Mouse (Mus musculus) liver, embryonic 11.5 days (tissue): ENCODE data around the gene Tanc2. TPM values are rescaled to one million over a fixed set of nuclear protein-coding genes. Genes with fewer than 3 reads are reported as not detected.

Source experiments
- ATAC-seq: fragments of 200-750 bp; cut with Nextera tagmentation; replicated peaks from 2 replicates; pipeline ENCODE4 v1.8.0; 2017; ENCODE audit warnings: moderate number of reproducible peaks, mild to moderate bottlenecking, moderate TSS enrichment, moderate library complexity; ENCODE audit not compliant: low FRiP score
- DNase-seq: peaks from one replicate; pipeline ENCODE4 v3.0.0-alpha.2; 2017; ENCODE audit warnings: low spot score
- H3K27ac ChIP-seq: fragments of 300-500 bp; sonication (generic); 2 replicates; pipeline ENCODE4 v1.5.1; 2014; ENCODE audit warnings: mild to moderate bottlenecking, low read depth, low read length, control low read depth
- H3K27me3 ChIP-seq: fragments of 300-500 bp; sonication (generic); replicated peaks from 2 replicates; pipeline ENCODE4 v1.6.1; 2014; ENCODE audit warnings: low read length, mixed read lengths; ENCODE audit not compliant: control insufficient read depth, insufficient read depth
- H3K36me3 ChIP-seq: fragments of 300-500 bp; sonication (generic); 2 replicates; pipeline ENCODE4 v1.6.1; 2014; ENCODE audit warnings: mild to moderate bottlenecking, low read length, moderate library complexity, mixed read lengths; ENCODE audit not compliant: control insufficient read depth, insufficient read depth
- H3K4me1 ChIP-seq: fragments of 300-500 bp; sonication (generic); replicated peaks from 2 replicates; pipeline ENCODE4 v1.6.1; 2014; ENCODE audit warnings: low read length, mixed read lengths; ENCODE audit not compliant: control insufficient read depth, insufficient read depth
- H3K4me2 ChIP-seq: fragments of 300-500 bp; sonication (generic); 2 replicates; pipeline ENCODE4 v1.6.1; 2014; ENCODE audit warnings: mild to moderate bottlenecking, control low read depth, moderate library complexity
- H3K4me3 ChIP-seq: fragments of 300-500 bp; sonication (generic); 2 replicates; pipeline ENCODE4 v1.5.1; 2014; ENCODE audit warnings: low read depth, low read length, control low read depth
- H3K9ac ChIP-seq: fragments of 300-500 bp; sonication (generic); 2 replicates; pipeline ENCODE4 v1.6.1; 2014; ENCODE audit warnings: low read depth, low read length, control low read depth
- H3K9me3 ChIP-seq: fragments of 300-500 bp; sonication (generic); 2 replicates; pipeline ENCODE4 v1.6.1; 2016; ENCODE audit warnings: low read length, inconsistent platforms, mixed read lengths; ENCODE audit not compliant: control insufficient read depth
- WGBS: fragments of 180-500 bp; shearing (Covaris S2); extraction: QIAGEN DNeasy Blood & Tissue Kit; methylation state at CpG from one replicate; pipeline ENCODE4 v1.1.7; 2014; 5-methylcytosine and 5-hydroxymethylcytosine counted together
- polyA plus RNA-seq: library from polyadenylated mRNA; unstranded; fragments of >200 nt; fragmentation: Nextera tagmentation; extraction: Ambion mirVana; gene quantifications from 2 replicates; pipeline ENCODE4 v1.2.1, GENCODE M21; 2014

The Tanc2 gene
- polyA plus RNA-seq, 1 experiment from 2014 or later, result 6.9 TPM

DNA sequence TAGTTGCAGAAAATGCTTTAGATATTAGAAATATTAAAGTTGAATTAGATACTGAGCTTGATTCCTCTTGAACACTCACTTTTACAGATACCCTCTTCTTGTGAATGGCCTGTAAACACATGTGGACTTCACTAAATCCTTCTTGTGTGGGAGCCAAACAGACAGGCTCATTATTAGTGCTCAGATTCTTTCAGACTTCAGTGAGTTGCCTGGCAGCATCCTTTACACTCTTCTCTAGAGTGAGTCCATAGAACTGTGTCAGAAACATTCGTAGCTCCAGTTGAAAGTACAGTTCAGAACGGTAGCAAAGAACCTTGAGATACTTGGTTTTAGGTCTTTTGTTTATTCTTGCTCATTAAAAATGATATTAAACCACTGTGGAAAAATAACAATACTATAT is 169.6 kb downstream of the Tanc2 start:
- Histone ChIP-seq H3K4me1 (no peaks in the 10 kb centered on the region), H3K36me3 (no peaks in the 10 kb centered on the region), H3K4me3 (no peak overlapping the region), H3K27me3 (no peaks in the 10 kb centered on the region), H3K9me3 (no peaks in the 10 kb centered on the region), H3K4me2 (no peak overlapping the region), H3K9ac (no peak overlapping the region), H3K27ac (no peak overlapping the region)
- ATAC-seq (no peak), DNase-seq (no peak)
- WGBS, result 80% methylated on average over 2 of the region's 2 CpGs

DNA sequence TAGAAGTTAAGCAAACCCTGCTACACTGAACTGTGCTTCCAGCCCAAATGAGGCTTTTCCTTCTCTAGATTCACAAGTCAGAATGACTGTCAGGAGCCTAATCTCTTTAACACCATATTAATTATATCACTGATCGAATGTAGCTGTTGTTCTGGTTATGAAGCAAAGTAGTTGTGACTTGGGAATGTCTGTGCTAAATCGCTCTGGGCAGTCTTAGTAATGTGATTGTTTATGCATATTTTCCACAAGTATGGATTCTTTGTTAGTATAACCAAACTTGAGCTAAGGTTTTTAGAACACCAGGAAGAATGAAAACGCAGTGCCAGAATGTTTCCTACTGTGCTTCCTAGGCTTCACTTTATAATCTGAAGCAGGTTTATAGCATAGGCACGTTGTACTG is 170.6 kb downstream of the Tanc2 start:
- no peaks in the 10 kb centered on the region for H3K36me3 ChIP-seq
- WGBS, result 72% methylated on average over 4 of the region's 4 CpGs

DNA sequence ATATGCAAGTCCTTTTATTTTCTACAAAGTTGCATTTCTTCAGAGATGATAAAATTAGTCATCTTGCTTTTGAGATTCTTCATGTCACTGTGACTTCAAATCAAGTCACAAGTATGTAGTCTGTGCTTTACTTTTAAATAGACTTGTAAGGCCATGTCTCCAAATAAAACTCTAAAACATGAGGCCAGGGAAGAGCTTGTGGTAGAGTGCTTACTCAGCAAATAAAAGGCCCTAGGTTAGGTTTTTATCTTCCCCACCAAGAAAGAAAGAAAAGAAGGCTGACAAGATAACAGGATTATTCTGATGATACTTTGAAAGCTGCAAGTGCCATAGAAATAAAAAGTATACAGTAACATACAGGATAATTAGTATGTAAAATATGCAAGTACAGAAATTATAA is 188.0 kb downstream of the Tanc2 start:
- Histone ChIP-seq H3K27ac (no peak overlapping the region), H3K27me3 (no peaks in the 10 kb centered on the region), H3K36me3 (no peaks in the 10 kb centered on the region), H3K9ac (no peak overlapping the region), H3K4me3 (no peak overlapping the region), H3K9me3 (no peaks in the 10 kb centered on the region), H3K4me1 (no peaks in the 10 kb centered on the region), H3K4me2 (no peak overlapping the region)
- ATAC-seq (no peak), DNase-seq (no peak)

More for the DNA sequence above, 170.6 kb downstream of the Tanc2 start:
- H3K27me3 ChIP-seq, result no peaks in the 10 kb centered on the region
- no peak overlapping the region for H3K9ac ChIP-seq
- H3K4me2 ChIP-seq, result no peak overlapping the region
- no peaks in the 10 kb centered on the region for H3K9me3 ChIP-seq
- no peaks in the 10 kb centered on the region for H3K4me1 ChIP-seq
- no peak for ATAC-seq
- DNase-seq, result no peak
- no peak overlapping the region for H3K27ac ChIP-seq
- H3K4me3 ChIP-seq, result no peak overlapping the region

DNA sequence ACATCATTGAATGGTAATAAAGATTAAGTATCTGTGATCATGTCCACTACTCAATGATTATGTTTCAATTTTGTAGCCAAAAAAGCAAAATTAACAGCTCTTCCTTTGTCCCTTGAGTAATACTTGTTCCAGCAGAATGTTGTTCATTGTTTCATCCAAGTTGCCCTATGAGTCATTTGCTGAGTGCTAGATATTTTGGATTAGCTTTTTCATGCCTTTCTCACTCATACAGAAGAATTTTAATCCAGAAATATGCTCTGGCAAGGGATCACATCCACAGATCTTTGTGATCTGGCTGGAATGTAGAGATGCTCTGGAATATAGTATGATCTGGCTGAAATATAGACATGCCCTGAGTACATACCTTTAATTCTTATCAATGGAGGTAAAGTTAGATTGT is 202.7 kb downstream of the Tanc2 start:
- no peak overlapping the region for H3K4me2 ChIP-seq
- no peaks in the 10 kb centered on the region for H3K4me1 ChIP-seq
- no peaks in the 10 kb centered on the region for H3K9me3 ChIP-seq
- DNase-seq (no peak), ATAC-seq (no peak)
- no peak overlapping the region for H3K4me3 ChIP-seq
- no peak overlapping the region for H3K9ac ChIP-seq
- no peak overlapping the region for H3K27ac ChIP-seq
- no peaks in the 10 kb centered on the region for H3K27me3 ChIP-seq
- no peaks in the 10 kb centered on the region for H3K36me3 ChIP-seq

DNA sequence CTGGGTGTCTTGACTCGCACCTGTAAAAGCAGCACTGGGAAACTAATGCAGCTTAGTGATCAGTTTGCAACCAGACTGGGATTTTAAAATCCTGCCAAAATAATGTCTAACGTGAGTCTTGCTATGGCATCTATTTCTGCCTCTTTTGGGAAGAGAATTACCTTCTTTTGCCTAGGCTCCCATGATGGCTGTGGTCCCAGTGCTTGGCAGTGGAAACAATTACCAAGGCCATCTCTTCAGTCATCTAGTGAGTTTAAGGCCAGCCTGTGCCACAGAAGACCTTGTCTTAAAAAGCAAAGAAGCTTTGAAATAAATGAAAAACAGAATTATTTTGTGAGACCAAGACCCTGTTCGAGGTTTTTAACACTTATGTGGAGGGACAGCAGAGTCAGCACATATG is 213.9 kb downstream of the Tanc2 start:
- no peak overlapping the region for H3K4me2 ChIP-seq
- WGBS, result 82% methylated on average over 3 of the region's 3 CpGs
- ATAC-seq, result no peak
- no peak overlapping the region for H3K4me3 ChIP-seq
- no peaks in the 10 kb centered on the region for H3K4me1 ChIP-seq
- H3K27me3 ChIP-seq, result no peaks in the 10 kb centered on the region
- no peaks in the 10 kb centered on the region for H3K36me3 ChIP-seq
- DNase-seq, result no peak
- H3K27ac ChIP-seq, result no peak overlapping the region
- H3K9ac ChIP-seq, result no peak overlapping the region
- H3K9me3 ChIP-seq, result no peaks in the 10 kb centered on the region

DNA sequence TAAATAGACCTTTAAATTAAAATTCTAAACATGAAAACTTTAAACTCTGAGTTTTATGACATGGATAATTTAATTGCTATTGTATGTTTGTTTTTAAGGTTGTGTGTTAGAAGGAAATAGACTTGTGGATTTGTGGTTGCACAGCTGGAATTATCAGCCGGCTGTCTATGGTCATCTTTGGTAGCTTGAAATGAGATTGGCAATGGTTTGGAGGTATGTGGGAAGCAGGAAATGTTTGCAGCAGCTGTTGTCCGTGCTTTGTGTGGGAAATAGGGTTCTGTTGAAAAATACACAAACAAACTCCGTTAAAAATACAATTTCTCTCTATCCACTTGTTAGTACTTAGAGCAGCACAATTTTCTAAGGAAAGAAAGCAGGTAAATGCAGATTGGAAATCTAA is 215.0 kb downstream of the Tanc2 start:
- H3K36me3 ChIP-seq, result no peaks in the 10 kb centered on the region
- WGBS, result 48% methylated on average over 3 of the region's 3 CpGs
- no peak overlapping the region for H3K4me3 ChIP-seq
- ATAC-seq, result no peak
- no peaks in the 10 kb centered on the region for H3K27me3 ChIP-seq
- no peak overlapping the region for H3K4me2 ChIP-seq
- no peak overlapping the region for H3K27ac ChIP-seq
- no peaks in the 10 kb centered on the region for H3K4me1 ChIP-seq
- H3K9me3 ChIP-seq, result no peaks in the 10 kb centered on the region
- H3K9ac ChIP-seq, result no peak overlapping the region
- no peak for DNase-seq

DNA sequence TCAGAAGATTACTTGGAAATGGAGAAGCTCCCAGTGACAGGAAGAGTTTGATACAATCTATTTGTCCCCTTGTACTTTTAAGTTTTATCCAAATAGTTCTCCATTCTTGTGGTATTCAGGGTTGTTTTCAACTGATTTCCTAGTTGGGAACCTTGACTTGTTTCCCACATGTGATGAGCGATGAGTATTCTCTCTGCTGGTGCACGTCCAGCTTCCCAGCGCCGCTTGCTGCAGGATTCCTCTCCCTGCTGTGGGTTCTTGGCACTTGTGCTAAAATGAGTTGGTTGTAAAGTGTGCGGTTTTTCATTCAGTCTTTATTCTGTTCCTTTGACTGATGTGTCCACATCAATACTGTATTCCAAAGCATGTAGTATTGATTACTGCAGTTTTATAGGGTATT is 217.3 kb downstream of the Tanc2 start:
- H3K4me2 ChIP-seq, result no peak overlapping the region
- no peak overlapping the region for H3K27ac ChIP-seq
- no peaks in the 10 kb centered on the region for H3K27me3 ChIP-seq
- no peaks in the 10 kb centered on the region for H3K4me1 ChIP-seq
- no peak for DNase-seq
- H3K9me3 ChIP-seq, result no peaks in the 10 kb centered on the region
- H3K36me3 ChIP-seq, result no peaks in the 10 kb centered on the region
- no peak overlapping the region for H3K9ac ChIP-seq
- H3K4me3 ChIP-seq, result no peak overlapping the region
- no peak for ATAC-seq
- WGBS, result 90% methylated on average over 5 of the region's 5 CpGs

DNA sequence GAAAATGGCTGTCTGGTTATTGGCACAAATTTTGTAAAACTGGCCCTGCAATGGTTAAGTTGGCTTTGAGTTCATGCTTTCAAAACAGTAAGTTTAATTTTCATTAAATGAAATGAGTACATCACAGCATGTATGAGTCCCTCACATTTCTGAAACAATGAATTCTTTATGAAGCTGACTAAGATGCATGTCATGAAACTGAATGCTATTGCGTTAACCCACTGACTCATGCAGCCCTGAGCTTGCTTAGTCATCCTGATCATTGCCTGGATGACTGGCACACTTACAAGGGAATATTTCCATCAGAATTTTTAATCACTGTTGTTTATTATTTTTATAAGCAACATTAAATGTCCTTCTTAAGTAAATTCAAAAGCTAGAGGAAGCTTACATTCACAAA is 233.5 kb downstream of the Tanc2 start:
- ATAC-seq (no peak), DNase-seq (no peak)
- no peaks in the 10 kb centered on the region for H3K9me3 ChIP-seq
- H3K4me3 ChIP-seq, result no peak overlapping the region
- no peak overlapping the region for H3K27ac ChIP-seq
- H3K4me2 ChIP-seq, result no peak overlapping the region
- no peaks in the 10 kb centered on the region for H3K4me1 ChIP-seq
- no peak overlapping the region for H3K9ac ChIP-seq
- WGBS, result 86% methylated on average over 1 of the region's 1 CpGs
- no peaks in the 10 kb centered on the region for H3K36me3 ChIP-seq
- H3K27me3 ChIP-seq, result no peaks in the 10 kb centered on the region

DNA sequence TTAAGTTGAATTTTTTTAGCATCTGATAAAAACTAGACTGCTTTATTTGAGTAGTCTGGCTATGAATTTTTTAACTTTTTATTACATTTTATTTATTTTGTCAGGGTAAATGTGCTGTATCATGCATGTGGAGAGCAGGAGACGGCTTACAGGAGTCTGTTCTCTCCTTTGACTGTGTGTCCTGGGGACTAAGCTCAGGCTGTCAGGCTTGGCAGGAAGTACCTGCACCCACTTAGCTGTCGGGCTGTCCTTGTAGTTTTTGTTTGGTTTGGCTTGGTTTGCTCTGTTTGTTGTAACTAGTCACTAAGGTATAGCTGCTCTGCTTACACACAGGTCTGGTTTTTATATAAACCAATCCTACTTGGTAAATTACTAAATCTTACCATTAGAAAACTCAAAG is 234.0 kb downstream of the Tanc2 start:
- WGBS, result 62% methylated on average over 2 of the region's 2 CpGs
- ATAC-seq (no peak), DNase-seq (no peak)
- H3K4me2 ChIP-seq, result no peak overlapping the region
- H3K27me3 ChIP-seq, result no peaks in the 10 kb centered on the region
- H3K9me3 ChIP-seq, result no peaks in the 10 kb centered on the region
- H3K36me3 ChIP-seq, result no peaks in the 10 kb centered on the region
- H3K4me1 ChIP-seq, result no peaks in the 10 kb centered on the region
- no peak overlapping the region for H3K27ac ChIP-seq
- H3K9ac ChIP-seq, result no peak overlapping the region
- H3K4me3 ChIP-seq, result no peak overlapping the region
